In the genomic region with DNA sequence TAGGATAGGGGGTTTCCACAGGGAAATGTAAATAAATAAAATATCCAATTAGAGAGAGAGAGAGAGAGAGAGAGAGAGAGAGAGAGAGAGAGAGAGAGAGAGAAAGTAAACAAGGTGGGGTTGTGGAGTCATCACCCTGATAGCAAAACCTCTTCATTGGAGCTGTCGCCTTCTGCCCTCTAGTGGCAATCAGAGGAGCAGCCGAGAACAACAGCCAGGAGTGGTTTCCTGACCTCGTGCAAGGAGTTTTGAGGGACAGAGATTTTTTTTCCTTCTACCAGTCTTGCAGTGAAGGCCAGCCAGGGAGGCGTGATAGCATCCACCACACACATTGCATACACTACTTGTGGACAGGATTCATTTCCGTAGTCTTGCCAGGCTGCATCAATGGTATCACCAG, we compare ENCODE assay signal across 9 mouse cellular contexts. TPM values are rescaled to one million over a fixed set of nuclear protein-coding genes. Genes with fewer than 3 reads are reported as not detected.
DNase-seq lines count a peak whose midpoint lies in the region; TF ChIP-seq lines count a peak whose summit lies in the region.
"Had no signal": no experiment of that assay in that cellular context is flagged by ENCODE, and none has a peak within 500 bp of the region (broad histone marks: within the 10 kb centered on the region; RNA-seq: fewer than 3 reads in every experiment).

No protein-coding gene starts in this region.

- no peaks in the 10 kb centered on the region for H3K27me3 ChIP-seq in ES-Bruce4 (ENCODE audit: control insufficient read depth, insufficient read depth, low read length, poor library complexity, severe bottlenecking)

- TF ChIP-seq POLR2A in ES-Bruce4 (IDR thresholded peaks at IDR 0.05; ENCODE audit: insufficient read depth, low read length) = no peak

- DNase-seq in layer of hippocampus, adult 2 months (ENCODE audit: low spot score in 2 of 2) = peak in 1 of 2 experiments; percentile 57
- no peak for DNase-seq in layer of hippocampus, adult 9-11 months
- DNase-seq in adrenal gland, adult 8-10 months = peak; percentile 58
- peak; percentile 54 for DNase-seq in embryo, embryonic 9.5 days (ENCODE audit: extremely low spot score)
- peak; percentile 21 for DNase-seq in large intestine, adult 2 months (ENCODE audit: low read depth, low spot score)
- DNase-seq in retina, adult 2 months (ENCODE audit: low read depth, low spot score) = peak; percentile 49
- DNase-seq in frontal cortex, postnatal 36 days (ENCODE audit: low spot score in 2 of 2) = no peak

- H3K36me3 ChIP-seq in ES-Bruce4 (ENCODE audit: control insufficient read depth, insufficient read depth, low read length, poor library complexity, severe bottlenecking) = no peaks in the 10 kb centered on the region

- H3K9ac ChIP-seq in ES-Bruce4 (ENCODE audit: low read depth, poor library complexity, severe bottlenecking) = no peak overlapping the region

- H3K27ac ChIP-seq in layer of hippocampus, adult 2 months = no peak overlapping the region
- no peak overlapping the region for H3K27ac ChIP-seq in ES-Bruce4 (ENCODE audit: insufficient read depth, low read length)

- H3K4me3 ChIP-seq in layer of hippocampus, adult 2 months = no peak overlapping the region
- no peak overlapping the region for H3K4me3 ChIP-seq in ES-Bruce4 (ENCODE audit: low read depth, low read length)
- H3K4me3 ChIP-seq: megakaryocyte, embryonic 14.5 days had no signal

- TF ChIP-seq EP300 in ES-Bruce4 (IDR thresholded peaks at IDR 0.05; ENCODE audit: insufficient read depth, low read depth, low read length) = no peak

- no peaks in the 10 kb centered on the region for H3K4me1 ChIP-seq in ES-Bruce4 (ENCODE audit: control insufficient read depth, insufficient read depth, low read length)

- H3K9me3 ChIP-seq in ES-Bruce4 (replicated peaks; ENCODE audit: control insufficient read depth, insufficient read depth, low read length, poor library complexity, severe bottlenecking) = no peaks in the 10 kb centered on the region

- 7% methylated on average over 5 of the region's 5 CpGs for WGBS in large intestine, adult 2 months

- peak; percentile 83 for TF ChIP-seq CTCF in layer of hippocampus, adult 2 months (conservative IDR thresholded peaks at IDR 0.05)
- peak; percentile 85 for TF ChIP-seq CTCF in ES-Bruce4 (IDR thresholded peaks at IDR 0.05; ENCODE audit: low read depth, low read length)

RNA-seq across cellular contexts. Expression of gene Tex261, which starts 3.4 kb away (rescaled TPM):
- total RNA-seq in layer of hippocampus, adult 2 months (2021) = 10 to 100 TPM; 51.8 to 55.3 TPM
- polyA plus RNA-seq in ES-Bruce4 (2011; ENCODE audit: insufficient read depth, insufficient read length, low read depth, missing spikeins) = 26.2 and 28.9 TPM in 2 replicates
- 100 to 1,000 TPM; 121 to 139 (median 124) TPM for total RNA-seq in adrenal gland, adult 8-10 months (2022)
- 102 and 130 TPM in 2 replicates for polyA plus RNA-seq in large intestine, adult 2 months (2012; rRNA removed)

RNA-seq across cellular contexts. Expression of gene Nagk, which starts 15.8 kb away (rescaled TPM):
- total RNA-seq in layer of hippocampus, adult 2 months (2021) = 10 to 100 TPM; 47.6 to 51.0 TPM
- 8.4 and 11.8 TPM in 2 replicates for polyA plus RNA-seq in ES-Bruce4 (2011; ENCODE audit: insufficient read depth, insufficient read length, low read depth, missing spikeins)
- total RNA-seq in adrenal gland, adult 8-10 months (2022) = 10 to 100 TPM; 55.2 to 72.7 (median 69.2) TPM
- 32.2 and 33.2 TPM in 2 replicates for polyA plus RNA-seq in large intestine, adult 2 months (2012; rRNA removed)

RNA-seq across cellular contexts. Expression of gene Ankrd53, which starts 16.6 kb away (rescaled TPM):
- not detected for total RNA-seq in layer of hippocampus, adult 2 months (2021)
- not detected in 2 replicates for polyA plus RNA-seq in ES-Bruce4 (2011; ENCODE audit: insufficient read depth, insufficient read length, low read depth, missing spikeins)
- total RNA-seq in adrenal gland, adult 8-10 months (2022) = under 1 TPM in 2 of 4 experiments, not detected in 2; 0.37 to 0.38 TPM
- not detected in 2 replicates for polyA plus RNA-seq in large intestine, adult 2 months (2012; rRNA removed)

RNA-seq across cellular contexts. Expression of gene Atp6v1b1, which starts 36.2 kb away (rescaled TPM):
- under 1 TPM; 0.31 to 0.42 TPM for total RNA-seq in layer of hippocampus, adult 2 months (2021)
- not detected in 2 replicates for polyA plus RNA-seq in ES-Bruce4 (2011; ENCODE audit: insufficient read depth, insufficient read length, low read depth, missing spikeins)
- not detected for total RNA-seq in adrenal gland, adult 8-10 months (2022)
- not detected in 2 replicates for polyA plus RNA-seq in large intestine, adult 2 months (2012; rRNA removed)

RNA-seq across cellular contexts. Expression of gene Paip2b, which starts 52.5 kb away (rescaled TPM):
- total RNA-seq in layer of hippocampus, adult 2 months (2021) = 10 to 100 TPM; 48.6 to 48.9 TPM
- 40.9 and 44.2 TPM in 2 replicates for polyA plus RNA-seq in ES-Bruce4 (2011; ENCODE audit: insufficient read depth, insufficient read length, low read depth, missing spikeins)
- 10 to 100 TPM; 35.0 to 47.3 (median 40.5) TPM for total RNA-seq in adrenal gland, adult 8-10 months (2022)
- polyA plus RNA-seq in large intestine, adult 2 months (2012; rRNA removed) = 7.0 and 8.2 TPM in 2 replicates

Comparison
In these comparisons a context has a peak if more than half of its experiments do, and no peak if none do; other contexts are left out.
1. DNase-seq: peak in adrenal gland, adult 8-10 months (single experiment), embryo, embryonic 9.5 days (single experiment), large intestine, adult 2 months (single experiment) and retina, adult 2 months (single experiment); none in layer of hippocampus, adult 9-11 months (single experiment) and frontal cortex, postnatal 36 days (0 of 2).